In the genomic region with DNA sequence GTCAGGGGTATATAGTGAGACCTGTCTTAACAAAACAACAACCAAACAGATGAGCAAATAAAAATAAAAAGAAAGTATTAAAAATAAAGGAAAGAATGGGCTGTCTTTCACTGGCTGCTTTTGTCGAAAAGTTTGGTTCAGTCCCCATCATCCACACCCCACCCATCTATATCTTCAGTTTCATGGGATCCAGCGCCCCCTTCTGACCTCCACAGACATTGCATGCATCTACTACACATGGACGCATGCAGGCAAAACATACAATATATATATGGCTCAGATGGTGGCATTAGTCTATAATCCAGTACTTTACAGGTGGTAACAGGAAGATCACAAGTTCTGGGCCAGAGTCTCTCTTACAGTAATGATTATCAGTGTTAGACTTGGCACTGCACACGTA, we compare ENCODE assay signal across 8 mouse cellular contexts. TPM values are rescaled to one million over a fixed set of nuclear protein-coding genes. Genes with fewer than 3 reads are reported as not detected.
A peak's percentile ranks its signal among the peaks of the same experiment; 100 is the strongest.
DNase-seq lines count a peak whose midpoint lies in the region; ATAC-seq lines count a peak whose summit lies in the region.
"Had no signal": no experiment of that assay in that cellular context is flagged by ENCODE, and none has a peak within 500 bp of the region (broad histone marks: within the 10 kb centered on the region; RNA-seq: fewer than 3 reads in every experiment).

No protein-coding gene starts in this region.

- DNase-seq in kidney, adult 9 months: peak; percentile 66
- peak; percentile 79 for DNase-seq in R1 (ENCODE audit: low read depth, low spot score)
- DNase-seq in kidney, postnatal 25 days: peak; percentile 36 to 70
- DNase-seq in retina, postnatal 1 day: peak; percentile 37
- DNase-seq in urinary bladder, postnatal 10 days (ENCODE audit: low spot score): no peak
- DNase-seq in right cerebral cortex, adult 2 months (ENCODE audit: low spot score in 2 of 2): no peak

- no peak for ATAC-seq in kidney, embryonic 15.5 days (replicated peaks; ENCODE audit: low FRiP score)

- no peak overlapping the region for H3K4me2 ChIP-seq in kidney, embryonic 15.5 days
- H3K4me2 ChIP-seq: embryonic facial prominence, embryonic 15.5 days had no signal

- no peaks in the 10 kb centered on the region for H3K36me3 ChIP-seq in kidney, embryonic 15.5 days
- H3K36me3 ChIP-seq: embryonic facial prominence, embryonic 15.5 days had no signal

- no peaks in the 10 kb centered on the region for H3K9me3 ChIP-seq in kidney, embryonic 15.5 days (replicated peaks)
- H3K9me3 ChIP-seq: embryonic facial prominence, embryonic 15.5 days had no signal

- no peak overlapping the region for H3K27ac ChIP-seq in kidney, embryonic 15.5 days
- H3K27ac ChIP-seq: embryonic facial prominence, embryonic 15.5 days had no signal

- H3K4me3 ChIP-seq in kidney, embryonic 15.5 days (replicated peaks): no peak overlapping the region
- H3K4me3 ChIP-seq: embryonic facial prominence, embryonic 15.5 days had no signal

- peaks cover 2% of the 10 kb centered on the region; the same call in 1 of the 2 replicates for H3K27me3 ChIP-seq in kidney, embryonic 15.5 days
- H3K27me3 ChIP-seq: embryonic facial prominence, embryonic 15.5 days had no signal

- H3K4me1 ChIP-seq in kidney, embryonic 15.5 days: no peaks in the 10 kb centered on the region
- H3K4me1 ChIP-seq: embryonic facial prominence, embryonic 15.5 days had no signal

- no peak overlapping the region for H3K9ac ChIP-seq in kidney, embryonic 15.5 days
- H3K9ac ChIP-seq: embryonic facial prominence, embryonic 15.5 days had no signal

- WGBS in kidney, embryonic 15.5 days: 51% methylated on average over 4 of the region's 4 CpGs

RNA-seq across cellular contexts. Expression of gene Sema6c, which starts 6.4 kb away (rescaled TPM):
- 3.9 and 4.5 TPM in 2 replicates for polyA plus RNA-seq in kidney, embryonic 15.5 days (2015; fragmentation: Nextera tagmentation; extraction: Ambion mirVana)

RNA-seq across cellular contexts. Expression of gene Tnfaip8l2, which starts 11.7 kb away (rescaled TPM):
- polyA plus RNA-seq in kidney, embryonic 15.5 days (2015; fragmentation: Nextera tagmentation; extraction: Ambion mirVana): 2.7 and 2.9 TPM in 2 replicates

RNA-seq across cellular contexts. Expression of gene Lysmd1, which starts 20.0 kb away (rescaled TPM):
- 14.5 and 15.5 TPM in 2 replicates for polyA plus RNA-seq in kidney, embryonic 15.5 days (2015; fragmentation: Nextera tagmentation; extraction: Ambion mirVana)

RNA-seq across cellular contexts. Expression of gene Scnm1, which starts 20.1 kb away (rescaled TPM):
- polyA plus RNA-seq in kidney, embryonic 15.5 days (2015; fragmentation: Nextera tagmentation; extraction: Ambion mirVana): 67.7 and 71.6 TPM in 2 replicates

RNA-seq across cellular contexts. Expression of gene Tmod4, which starts 29.6 kb away (rescaled TPM):
- 0.93 and 1.9 TPM in 2 replicates for polyA plus RNA-seq in kidney, embryonic 15.5 days (2015; fragmentation: Nextera tagmentation; extraction: Ambion mirVana)

Comparison
In these comparisons a context has a peak if more than half of its experiments do, and no peak if none do; other contexts are left out.
1. DNase-seq: peak in kidney, adult 9 months (single experiment), R1 (single experiment), kidney, postnatal 25 days (2 of 2) and retina, postnatal 1 day (single experiment); none in urinary bladder, postnatal 10 days (single experiment) and right cerebral cortex, adult 2 months (0 of 2).